Mouse (Mus musculus): ENCODE data around the gene Sepsecs. TPM values are rescaled to one million over a fixed set of nuclear protein-coding genes. Genes with fewer than 3 reads are reported as not detected.
A peak's percentile ranks its signal among the peaks of the same experiment; 100 is the strongest.

The Sepsecs gene
- polyA plus RNA-seq, 1 experiment from 2014 or later: 7.6 TPM

DNA sequence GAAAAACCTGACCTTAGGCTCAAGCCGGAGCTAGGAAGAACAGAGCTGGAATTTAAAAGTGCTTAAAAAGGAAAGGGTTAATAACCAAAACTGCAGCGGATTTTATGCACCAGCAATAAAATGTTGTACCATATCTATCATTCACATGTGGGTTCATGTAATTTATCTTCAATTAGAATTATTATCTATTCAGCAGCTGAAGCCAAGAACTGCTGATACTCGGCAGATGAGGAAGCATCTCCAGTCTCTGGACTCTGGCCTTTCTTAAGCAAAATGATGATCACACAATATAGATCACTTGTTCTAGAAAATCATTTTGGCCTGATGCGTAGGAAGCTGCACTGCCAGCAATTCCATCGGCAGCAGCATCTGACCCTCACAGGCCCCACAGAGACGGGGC, 27.8 kb downstream of the Sepsecs start:
- Histone ChIP-seq H3K4me3 (replicated peaks) (no peak overlapping the region), H3K27ac (no peak overlapping the region), H3K9me3 (replicated peaks) (no peaks in the 10 kb centered on the region), H3K36me3 (peaks cover 55% of the 10 kb centered on the region), H3K27me3 (no peaks in the 10 kb centered on the region), H3K9ac (no peak overlapping the region), H3K4me1 (replicated peaks) (peaks cover 4% of the 10 kb centered on the region; the same call in 1 of the 2 replicates), H3K4me2 (no peak overlapping the region)
- ATAC-seq (ENCODE audit: low read depth): no peak
- WGBS (ENCODE audit: insufficient replicate concordance): 80% methylated on average over 6 of the region's 6 CpGs
- no peak for DNase-seq

DNA sequence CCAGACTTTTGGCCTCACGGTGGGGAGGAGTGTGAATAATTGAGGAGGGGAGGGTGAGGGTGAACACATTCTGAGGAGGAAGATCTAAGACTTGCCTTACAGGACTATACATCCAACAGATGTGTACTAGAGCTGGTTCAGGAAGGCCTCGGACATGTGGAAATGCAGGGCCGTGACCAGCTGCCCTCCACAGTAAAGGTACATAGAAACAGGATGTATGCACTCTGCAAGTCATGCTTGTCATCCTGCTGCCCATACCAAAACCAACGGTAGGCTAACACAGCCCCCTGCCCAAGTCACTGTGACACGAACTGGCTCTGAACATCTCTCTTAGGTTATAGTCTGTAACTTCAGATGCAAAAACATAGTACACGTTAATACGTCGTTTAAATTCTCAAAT, 30.6 kb downstream of the Sepsecs start:
- H3K27me3 ChIP-seq: no peaks in the 10 kb centered on the region
- ATAC-seq (ENCODE audit: low read depth): no peak
- H3K36me3 ChIP-seq: peaks cover 27% of the 10 kb centered on the region
- no peak overlapping the region for H3K9ac ChIP-seq
- H3K4me3 ChIP-seq (replicated peaks): no peak overlapping the region
- no peak overlapping the region for H3K27ac ChIP-seq
- 68% methylated on average over 8 of the region's 8 CpGs for WGBS (ENCODE audit: insufficient replicate concordance)
- peaks cover 14% of the 10 kb centered on the region for H3K4me1 ChIP-seq (replicated peaks)
- H3K9me3 ChIP-seq (replicated peaks): no peaks in the 10 kb centered on the region
- H3K4me2 ChIP-seq: no peak overlapping the region
- no peak for DNase-seq

DNA sequence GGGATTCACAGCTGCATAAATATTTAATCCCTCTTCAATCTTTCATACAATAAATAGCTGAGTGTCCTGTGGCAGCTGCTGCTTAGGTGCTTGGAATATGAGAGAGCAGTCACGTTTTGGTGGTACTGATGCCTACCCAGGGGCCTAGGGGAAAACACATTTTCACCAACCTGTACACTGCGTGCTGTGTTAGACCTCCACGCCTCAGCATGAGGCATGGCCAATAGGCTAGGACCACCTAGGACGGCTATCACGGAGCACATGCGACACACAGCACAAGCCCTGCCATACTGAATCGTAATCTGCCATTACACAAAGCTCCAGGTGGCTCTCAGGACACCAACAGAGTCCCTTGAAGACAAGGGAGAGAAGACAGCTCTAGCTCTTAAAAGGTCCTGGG, 31.5 kb downstream of the Sepsecs start:
- Histone ChIP-seq H3K27ac (no peak overlapping the region), H3K4me3 (replicated peaks) (no peak overlapping the region), H3K9ac (no peak overlapping the region), H3K9me3 (replicated peaks) (no peaks in the 10 kb centered on the region), H3K4me1 (replicated peaks) (peaks cover 14% of the 10 kb centered on the region), H3K27me3 (no peaks in the 10 kb centered on the region), H3K4me2 (no peak overlapping the region), H3K36me3 (peaks cover 18% of the 10 kb centered on the region)
- 84% methylated on average over 7 of the region's 7 CpGs for WGBS (ENCODE audit: insufficient replicate concordance)
- ATAC-seq (ENCODE audit: low read depth): no peak
- DNase-seq: no peak

DNA sequence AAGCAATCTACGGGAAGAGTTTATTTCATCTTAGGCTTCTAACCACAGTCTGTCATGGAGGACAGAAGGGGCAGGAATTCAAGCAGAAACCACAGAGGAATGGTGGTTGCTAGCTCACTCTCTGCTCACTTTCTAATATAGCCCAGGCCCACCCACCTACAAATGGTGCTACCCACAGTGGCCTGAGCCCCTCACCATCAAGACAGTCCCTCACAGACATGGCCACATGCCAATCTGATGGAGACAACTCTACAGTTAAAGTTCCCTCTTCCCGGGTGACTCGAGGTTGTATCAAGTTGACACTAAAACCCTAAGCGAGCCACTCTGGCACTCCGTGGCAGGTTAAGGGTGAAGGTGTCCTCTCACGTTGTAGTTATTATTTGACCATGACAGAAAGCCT, 32.6 kb downstream of the Sepsecs start:
- H3K27me3 ChIP-seq: no peaks in the 10 kb centered on the region
- no peak for ATAC-seq (ENCODE audit: low read depth)
- 65% methylated on average over 6 of the region's 6 CpGs for WGBS (ENCODE audit: insufficient replicate concordance)

DNA sequence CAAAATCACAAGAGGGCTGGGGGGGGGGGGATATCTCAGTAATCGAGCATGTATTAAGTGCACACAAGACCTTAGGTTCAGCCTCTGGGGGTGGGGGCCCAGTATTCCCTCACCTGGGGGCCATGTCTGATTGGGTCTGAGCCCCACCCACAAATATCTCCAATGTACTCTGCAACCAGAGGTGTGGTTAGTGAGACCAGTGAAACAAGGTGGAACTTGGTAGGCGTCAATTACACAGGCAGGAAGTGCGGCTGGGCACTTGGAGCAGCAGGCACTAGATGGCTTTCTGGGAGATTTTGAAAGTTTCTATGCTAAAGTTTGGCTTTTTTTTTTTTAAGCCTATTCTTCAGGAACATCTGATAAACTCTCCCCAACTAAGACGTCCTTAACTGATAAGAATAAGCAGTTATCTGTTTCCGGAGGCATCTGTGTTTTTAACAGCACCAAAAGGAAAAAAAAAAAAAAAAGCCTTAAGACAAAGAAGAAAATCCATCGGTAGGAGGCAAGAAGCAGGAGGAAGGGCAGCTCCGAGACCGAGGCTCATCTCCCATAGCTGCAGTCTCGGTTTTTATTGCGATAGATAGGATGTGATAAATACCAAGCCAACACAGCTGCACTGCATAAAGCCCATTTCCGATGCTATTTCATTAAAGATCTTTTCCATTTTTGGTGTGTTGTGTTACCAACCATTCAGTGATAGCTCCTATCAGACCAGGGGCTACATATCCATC, 33.3 kb downstream of the Sepsecs start:
- Histone ChIP-seq H3K4me2 (no peak overlapping the region), H3K4me1 (replicated peaks) (peaks cover 12% of the 10 kb centered on the region), H3K9me3 (replicated peaks) (no peaks in the 10 kb centered on the region), H3K27ac (no peak overlapping the region), H3K4me3 (replicated peaks) (no peak overlapping the region), H3K27me3 (no peaks in the 10 kb centered on the region), H3K36me3 (0 out of 2 replicates have a peak, but pooled peaks cover 2% of the 10 kb centered on the region), H3K9ac (no peak overlapping the region)
- 28% methylated on average over 11 of the region's 11 CpGs for WGBS (ENCODE audit: insufficient replicate concordance)
- ATAC-seq (ENCODE audit: low read depth): no peak
- no peak for DNase-seq

More for the DNA sequence above, 32.6 kb downstream of the Sepsecs start:
- H3K36me3 ChIP-seq: peaks cover 7% of the 10 kb centered on the region
- no peak for DNase-seq
- peaks cover 13% of the 10 kb centered on the region for H3K4me1 ChIP-seq (replicated peaks)
- no peak overlapping the region for H3K9ac ChIP-seq
- no peak overlapping the region for H3K4me3 ChIP-seq (replicated peaks)
- H3K27ac ChIP-seq: no peak overlapping the region
- H3K4me2 ChIP-seq: no peak overlapping the region
- H3K9me3 ChIP-seq (replicated peaks): no peaks in the 10 kb centered on the region

DNA sequence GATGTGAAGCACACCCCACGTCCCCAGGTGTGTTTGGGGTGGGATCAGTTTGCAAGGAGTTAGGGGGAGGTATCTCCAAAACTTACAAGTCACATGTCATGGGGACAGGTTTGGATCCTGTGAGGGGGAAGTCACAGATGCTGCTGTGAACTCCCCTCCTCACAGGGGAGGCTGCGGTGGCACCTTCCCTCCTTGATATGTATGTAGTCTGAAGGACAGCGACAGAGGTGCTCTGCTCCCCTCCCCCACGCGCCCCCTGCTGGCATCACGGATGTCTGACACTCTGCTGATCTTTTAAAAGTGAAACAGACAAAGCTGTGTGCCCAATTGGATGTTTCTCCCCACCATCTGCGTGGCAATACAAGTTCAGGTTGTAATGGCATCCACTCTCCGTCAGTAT, 35.5 kb downstream of the Sepsecs start:
- ATAC-seq (ENCODE audit: low read depth): 0 out of 2 replicates have a peak, but pooled peaks have one; percentile 20
- Histone ChIP-seq H3K9me3 (replicated peaks) (no peaks in the 10 kb centered on the region), H3K4me3 (replicated peaks) (no peak overlapping the region), H3K36me3 (0 out of 2 replicates have a peak, but pooled peaks cover 1% of the 10 kb centered on the region), H3K27me3 (no peaks in the 10 kb centered on the region), H3K9ac (no peak overlapping the region), H3K27ac (no peak overlapping the region), H3K4me1 (replicated peaks) (peaks cover 12% of the 10 kb centered on the region), H3K4me2 (no peak overlapping the region)
- whole genome bisulfite sequencing (ENCODE audit: insufficient replicate concordance): 23% methylated on average over 8 of the region's 8 CpGs
- peak; percentile 18 for DNase-seq

DNA sequence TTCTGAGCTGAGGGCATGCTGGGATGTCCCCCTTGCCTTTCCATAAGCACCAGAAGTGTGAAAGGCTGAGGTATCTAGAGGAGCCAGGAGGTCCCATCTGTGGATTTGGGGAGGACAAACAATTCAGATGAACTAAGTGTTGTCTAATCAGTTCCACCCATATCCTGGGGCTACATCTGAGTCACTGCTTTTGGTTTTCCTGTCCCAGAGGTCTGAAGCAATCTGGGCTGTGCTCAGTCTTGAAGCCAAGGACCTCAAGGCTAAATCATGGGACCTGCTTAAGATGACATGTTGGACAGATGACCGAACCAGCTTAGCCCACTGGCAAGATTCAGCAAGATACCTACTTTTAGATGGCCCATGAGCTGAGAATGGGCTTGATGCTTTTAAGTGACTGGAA, 39.0 kb downstream of the Sepsecs start:
- 60% methylated on average over 1 of the region's 1 CpGs for WGBS (ENCODE audit: insufficient replicate concordance)
- H3K9ac ChIP-seq: no peak overlapping the region
- no peak overlapping the region for H3K27ac ChIP-seq
- H3K9me3 ChIP-seq (replicated peaks): no peaks in the 10 kb centered on the region
- no peak overlapping the region for H3K4me3 ChIP-seq (replicated peaks)
- no peaks in the 10 kb centered on the region; the same call in 1 of the 2 replicates for H3K4me1 ChIP-seq (replicated peaks)
- no peaks in the 10 kb centered on the region for H3K27me3 ChIP-seq
- no peak overlapping the region for H3K4me2 ChIP-seq
- no peaks in the 10 kb centered on the region for H3K36me3 ChIP-seq
- ATAC-seq (ENCODE audit: low read depth) (no peak), DNase-seq (no peak)

DNA sequence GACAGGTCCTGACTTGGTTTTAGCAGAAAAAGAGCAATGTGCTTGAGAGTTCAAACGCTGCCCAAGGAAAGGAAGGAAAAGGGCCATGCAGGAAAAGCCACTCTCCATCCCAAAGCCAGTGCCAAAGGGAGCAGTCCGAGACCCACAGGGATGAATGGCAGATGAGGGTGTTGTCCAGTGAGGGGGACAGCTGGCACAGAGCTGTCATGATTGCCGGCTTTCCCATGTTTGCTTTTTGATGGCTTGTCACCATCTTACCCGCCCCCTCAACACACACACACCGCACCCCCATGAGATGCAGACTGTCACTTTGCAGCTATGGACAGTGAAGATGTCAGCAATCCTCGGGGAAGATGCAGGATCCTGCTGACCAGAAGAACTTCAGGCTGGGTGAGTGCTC, 40.3 kb downstream of the Sepsecs start:
- H3K9me3 ChIP-seq (replicated peaks): no peaks in the 10 kb centered on the region
- no peaks in the 10 kb centered on the region for H3K36me3 ChIP-seq
- H3K27me3 ChIP-seq: no peaks in the 10 kb centered on the region
- no peak overlapping the region for H3K9ac ChIP-seq
- H3K4me2 ChIP-seq: no peak overlapping the region
- H3K4me3 ChIP-seq (replicated peaks): no peak overlapping the region
- WGBS (ENCODE audit: insufficient replicate concordance): 58% methylated on average over 6 of the region's 6 CpGs
- ATAC-seq (ENCODE audit: low read depth) (no peak), DNase-seq (no peak)
- no peak overlapping the region for H3K27ac ChIP-seq
- no peaks in the 10 kb centered on the region; the same call in 1 of the 2 replicates for H3K4me1 ChIP-seq (replicated peaks)

DNA sequence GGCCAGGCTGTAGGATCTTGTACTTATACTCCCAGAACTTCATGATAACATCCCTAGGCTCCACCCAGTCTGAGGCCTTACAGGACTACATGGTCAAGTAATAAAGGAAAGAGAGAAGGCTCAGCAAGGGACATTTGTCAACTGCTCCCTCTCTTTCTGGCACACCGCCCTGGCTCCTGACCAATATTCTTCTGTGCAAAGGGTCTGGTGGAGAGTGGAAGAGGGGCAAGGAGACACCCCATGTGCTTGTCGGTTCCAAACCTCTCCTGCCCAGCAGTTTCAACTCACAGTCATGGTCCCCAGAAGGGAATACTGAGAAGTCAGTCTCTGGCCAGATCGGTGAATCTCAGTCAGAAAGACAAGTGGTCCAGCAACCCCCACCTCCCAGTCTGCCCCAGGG, 40.7 kb downstream of the Sepsecs start:
- DNase-seq (no peak), ATAC-seq (ENCODE audit: low read depth) (no peak)
- no peak overlapping the region for H3K4me3 ChIP-seq (replicated peaks)
- no peaks in the 10 kb centered on the region for H3K27me3 ChIP-seq
- no peak overlapping the region for H3K27ac ChIP-seq
- no peaks in the 10 kb centered on the region for H3K4me1 ChIP-seq (replicated peaks)
- H3K9me3 ChIP-seq (replicated peaks): no peaks in the 10 kb centered on the region
- H3K36me3 ChIP-seq: no peaks in the 10 kb centered on the region
- H3K9ac ChIP-seq: no peak overlapping the region
- H3K4me2 ChIP-seq: no peak overlapping the region
- WGBS (ENCODE audit: insufficient replicate concordance): 67% methylated on average over 3 of the region's 3 CpGs

DNA sequence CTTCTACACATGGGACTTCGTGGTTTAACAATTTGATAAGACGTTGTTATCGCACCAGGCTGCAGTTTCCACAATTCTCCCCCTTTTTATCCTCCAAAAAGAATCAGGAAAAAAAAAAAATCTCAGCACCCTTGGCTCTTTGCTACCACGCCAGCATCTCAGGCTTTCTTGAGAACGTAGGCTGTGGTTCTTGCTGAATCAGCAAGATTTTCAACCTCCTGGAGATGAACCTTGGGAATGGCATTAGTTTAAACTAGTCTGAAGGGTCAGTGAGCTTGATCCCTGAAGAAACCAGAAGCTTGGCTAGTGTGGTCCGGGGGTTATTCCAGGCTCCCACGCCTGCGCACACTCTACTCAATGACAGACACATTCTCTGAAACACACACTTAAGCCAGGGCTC, 41.8 kb downstream of the Sepsecs start:
- no peaks in the 10 kb centered on the region for H3K27me3 ChIP-seq
- H3K4me3 ChIP-seq (replicated peaks): no peak overlapping the region
- H3K9me3 ChIP-seq (replicated peaks): no peaks in the 10 kb centered on the region
- no peaks in the 10 kb centered on the region for H3K36me3 ChIP-seq
- DNase-seq: no peak
- no peak overlapping the region for H3K27ac ChIP-seq
- H3K4me2 ChIP-seq: no peak overlapping the region
- no peak overlapping the region for H3K9ac ChIP-seq
- 65% methylated on average over 8 of the region's 8 CpGs for WGBS (ENCODE audit: insufficient replicate concordance)
- H3K4me1 ChIP-seq (replicated peaks): no peaks in the 10 kb centered on the region
- ATAC-seq (ENCODE audit: low read depth): no peak

DNA sequence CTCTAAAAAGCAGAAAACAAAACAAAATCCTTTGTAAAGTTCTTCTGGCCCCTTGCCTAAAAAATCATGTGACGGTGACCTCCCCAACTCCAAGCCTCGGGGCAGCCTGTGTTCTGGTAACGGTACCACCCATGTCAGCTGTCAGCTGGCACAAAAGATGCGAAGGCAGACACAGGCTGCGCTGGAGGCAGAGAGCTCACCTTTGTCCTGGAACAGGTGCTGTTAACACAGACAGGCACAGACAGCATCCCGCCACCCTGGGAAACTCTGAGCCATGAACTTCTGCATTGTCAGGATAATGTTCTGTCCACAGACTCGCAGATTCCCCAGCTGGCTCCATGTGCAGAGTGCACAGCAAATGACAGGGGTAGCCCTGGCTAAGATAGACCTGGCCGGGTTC, 43.4 kb downstream of the Sepsecs start:
- Histone ChIP-seq H3K9ac (no peak overlapping the region), H3K27me3 (no peaks in the 10 kb centered on the region), H3K4me3 (replicated peaks) (no peak overlapping the region), H3K9me3 (replicated peaks) (no peaks in the 10 kb centered on the region), H3K4me1 (replicated peaks) (no peaks in the 10 kb centered on the region), H3K36me3 (no peaks in the 10 kb centered on the region), H3K27ac (no peak overlapping the region), H3K4me2 (no peak overlapping the region)
- no peak for DNase-seq
- WGBS (ENCODE audit: insufficient replicate concordance): 54% methylated on average over 8 of the region's 8 CpGs
- no peak for ATAC-seq (ENCODE audit: low read depth)

DNA sequence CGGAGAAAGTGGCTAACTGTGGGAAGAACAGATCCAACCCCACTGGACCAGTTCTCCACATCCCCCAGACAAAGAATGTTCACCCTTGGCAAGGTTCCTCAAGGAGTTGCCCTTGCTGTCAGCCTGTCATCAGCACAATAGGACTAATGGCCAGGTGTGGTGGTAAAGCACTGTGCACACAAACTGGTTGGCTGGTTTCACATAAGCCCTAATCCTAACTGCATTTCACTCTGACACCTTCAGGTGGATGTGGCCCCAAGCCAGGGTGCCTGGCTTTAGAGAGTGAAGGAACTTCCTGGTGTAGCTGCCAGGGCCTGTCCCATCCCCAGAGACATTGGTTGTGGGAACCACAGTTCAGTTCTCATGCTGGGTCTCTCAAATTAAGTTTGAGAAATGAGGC, 44.6 kb downstream of the Sepsecs start:
- Histone ChIP-seq H3K27ac (no peak overlapping the region), H3K4me3 (replicated peaks) (no peak overlapping the region), H3K4me2 (no peak overlapping the region), H3K9me3 (replicated peaks) (no peaks in the 10 kb centered on the region), H3K27me3 (no peaks in the 10 kb centered on the region), H3K4me1 (replicated peaks) (no peaks in the 10 kb centered on the region), H3K36me3 (no peaks in the 10 kb centered on the region), H3K9ac (no peak overlapping the region)
- 74% methylated on average over 1 of the region's 1 CpGs for WGBS (ENCODE audit: insufficient replicate concordance)
- no peak for DNase-seq
- ATAC-seq (ENCODE audit: low read depth): no peak

Data from liver, embryonic 13.5 days (tissue).